Comparison of ENCODE assay signal across 32 mouse cellular contexts in the genomic region with DNA sequence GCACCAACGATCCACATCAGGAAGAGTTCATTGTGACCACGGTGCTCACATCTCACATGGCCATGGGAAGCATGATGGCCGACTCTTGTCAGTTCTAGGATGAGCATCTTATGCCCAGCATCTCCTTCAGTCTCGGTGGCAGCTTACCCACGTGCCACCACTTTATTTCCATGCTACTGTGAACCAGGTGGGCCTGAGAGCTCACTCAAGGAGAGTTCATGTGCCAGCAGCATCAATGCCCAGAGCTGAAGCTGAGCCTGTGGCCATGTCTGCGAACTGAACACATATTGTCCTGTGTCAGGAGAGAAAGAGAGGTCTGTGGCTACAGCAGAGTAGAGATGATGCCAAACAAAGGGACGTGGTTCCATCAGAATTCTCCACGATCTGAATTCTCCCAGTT.
"Had no signal": no experiment of that assay in that cellular context is flagged by ENCODE, and none has a peak within 500 bp of the region (broad histone marks: within the 10 kb centered on the region; RNA-seq: fewer than 3 reads in every experiment).

No protein-coding gene starts in this region.

- H3K27ac ChIP-seq: heart, embryonic 13.5 days; heart, embryonic 15.5 days; hindbrain, embryonic 10.5 days; hindbrain, embryonic 12.5 days; hindbrain, embryonic 13.5 days; hindbrain, embryonic 14.5 days; hindbrain, embryonic 15.5 days; hindbrain, postnatal 0 days; intestine, embryonic 15.5 days; kidney, embryonic 15.5 days; kidney, postnatal 0 days; layer of hippocampus, adult 2 months; left cerebral cortex, adult 2 months had no signal

- DNase-seq: heart, postnatal 10 days; heart, postnatal 14 days; heart, postnatal 4 days; kidney, adult 11 months; kidney, adult 18-20 months; kidney, adult 2 months; kidney, adult 8-10 months; kidney, adult 9 months; kidney, postnatal 10 days; kidney, postnatal 14 days; kidney, postnatal 36 days; kidney, postnatal 4 days; layer of hippocampus, adult 9-11 months; layer of hippocampus, postnatal 36 days had no signal

- H3K4me2 ChIP-seq: heart, embryonic 12.5 days; heart, embryonic 13.5 days; heart, embryonic 15.5 days; hindbrain, embryonic 12.5 days; hindbrain, embryonic 13.5 days; hindbrain, embryonic 14.5 days; hindbrain, embryonic 15.5 days; intestine, embryonic 15.5 days; kidney, embryonic 15.5 days had no signal

- ATAC-seq: hindbrain, embryonic 16.5 days; hindbrain, postnatal 0 days; inflammation-experienced regulatory T-cells, adult 6 months; intestine, embryonic 15.5 days; intestine, embryonic 16.5 days; intestine, postnatal 0 days had no signal

- H3K9me3 ChIP-seq: heart, embryonic 12.5 days; heart, embryonic 13.5 days; heart, embryonic 15.5 days; hindbrain, embryonic 10.5 days; hindbrain, embryonic 12.5 days; hindbrain, embryonic 13.5 days; hindbrain, embryonic 15.5 days; intestine, embryonic 15.5 days; kidney, embryonic 15.5 days had no signal

- H3K4me1 ChIP-seq: heart, embryonic 12.5 days; heart, embryonic 13.5 days; heart, embryonic 15.5 days; hindbrain, embryonic 10.5 days; hindbrain, embryonic 12.5 days; hindbrain, embryonic 13.5 days; hindbrain, embryonic 15.5 days; intestine, embryonic 15.5 days; kidney, embryonic 15.5 days had no signal

- H3K27me3 ChIP-seq: heart, embryonic 12.5 days; heart, embryonic 13.5 days; heart, embryonic 15.5 days; hindbrain, embryonic 12.5 days; hindbrain, embryonic 13.5 days; hindbrain, embryonic 15.5 days; intestine, embryonic 15.5 days; kidney, embryonic 15.5 days had no signal

- H3K9ac ChIP-seq: heart, embryonic 12.5 days; heart, embryonic 13.5 days; heart, embryonic 15.5 days; hindbrain, embryonic 12.5 days; hindbrain, embryonic 13.5 days; hindbrain, embryonic 14.5 days; hindbrain, embryonic 15.5 days; intestine, embryonic 15.5 days; kidney, embryonic 15.5 days had no signal

- H3K36me3 ChIP-seq: heart, embryonic 12.5 days; heart, embryonic 13.5 days; heart, embryonic 15.5 days; hindbrain, embryonic 10.5 days; hindbrain, embryonic 12.5 days; hindbrain, embryonic 13.5 days; hindbrain, embryonic 15.5 days; intestine, embryonic 15.5 days; kidney, embryonic 15.5 days had no signal

- H3K4me3 ChIP-seq: heart, embryonic 12.5 days; heart, embryonic 13.5 days; heart, embryonic 15.5 days; hindbrain, embryonic 10.5 days; hindbrain, embryonic 12.5 days; hindbrain, embryonic 13.5 days; hindbrain, embryonic 15.5 days; intestine, embryonic 15.5 days; kidney, embryonic 15.5 days; layer of hippocampus, adult 2 months; left cerebral cortex, adult 2 months had no signal
